Mouse (Mus musculus) B cell, adult 62 days (primary cell): ENCODE measurements around the gene Polr2m. TPM values are rescaled to one million over a fixed set of nuclear protein-coding genes. Genes with fewer than 3 reads are reported as not detected.

Source experiments
- total RNA-seq: library from RNA; stranded (reverse); gene quantifications from 4 replicates; pipeline ENCODE4 v1.2.4, GENCODE M21; 2023

Polr2m gene
- 137 to 153 TPM (median 148 TPM) in 4 replicates for total RNA-seq

DNA sequence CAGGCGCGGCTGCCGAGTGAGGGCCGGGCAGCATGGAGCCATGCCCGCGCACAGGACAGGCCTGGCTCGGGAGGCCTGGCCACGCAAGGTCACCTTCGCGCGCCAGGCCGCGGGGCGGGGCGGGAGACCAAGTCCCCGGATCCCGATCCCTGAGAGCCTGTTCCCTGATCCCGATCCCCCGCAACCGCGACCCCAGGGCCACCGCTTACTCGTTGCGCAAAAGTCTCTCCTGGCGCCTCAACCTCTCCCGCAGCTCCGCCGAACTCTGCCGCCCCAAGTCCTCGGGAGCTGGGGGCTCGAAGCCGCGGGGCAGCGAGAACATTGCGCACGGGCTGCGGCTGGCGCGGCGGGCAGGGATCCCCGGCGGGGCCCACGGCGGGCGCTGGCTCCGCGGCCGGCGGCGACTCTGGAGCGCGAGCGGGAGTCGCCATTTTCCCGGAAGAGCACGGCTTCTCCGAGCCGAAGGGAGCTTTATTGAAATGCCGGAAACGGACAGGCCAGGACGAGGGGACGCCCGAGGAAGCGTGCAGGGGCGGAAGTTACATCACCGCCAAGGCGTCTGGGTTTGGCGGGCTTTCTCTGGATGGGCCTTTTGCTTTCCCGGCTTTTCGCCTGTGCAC lies at the start of gene Polr2m:
Polr2m (minus strand) TSS at position 461 of the 620 bp plus-strand sequence.

Other genes with a start within 250 kb of the Polr2m start
- gene Myzap, start 106.4 kb upstream of the Polr2m start, total RNA-seq, result 3.4 to 8.0 TPM (median 4.6 TPM) in 4 replicates